Mouse (Mus musculus): ENCODE results near the gene Kcnn4.
A peak's percentile ranks its signal among the peaks of the same experiment; 100 is the strongest.

The Kcnn4 gene

DNA sequence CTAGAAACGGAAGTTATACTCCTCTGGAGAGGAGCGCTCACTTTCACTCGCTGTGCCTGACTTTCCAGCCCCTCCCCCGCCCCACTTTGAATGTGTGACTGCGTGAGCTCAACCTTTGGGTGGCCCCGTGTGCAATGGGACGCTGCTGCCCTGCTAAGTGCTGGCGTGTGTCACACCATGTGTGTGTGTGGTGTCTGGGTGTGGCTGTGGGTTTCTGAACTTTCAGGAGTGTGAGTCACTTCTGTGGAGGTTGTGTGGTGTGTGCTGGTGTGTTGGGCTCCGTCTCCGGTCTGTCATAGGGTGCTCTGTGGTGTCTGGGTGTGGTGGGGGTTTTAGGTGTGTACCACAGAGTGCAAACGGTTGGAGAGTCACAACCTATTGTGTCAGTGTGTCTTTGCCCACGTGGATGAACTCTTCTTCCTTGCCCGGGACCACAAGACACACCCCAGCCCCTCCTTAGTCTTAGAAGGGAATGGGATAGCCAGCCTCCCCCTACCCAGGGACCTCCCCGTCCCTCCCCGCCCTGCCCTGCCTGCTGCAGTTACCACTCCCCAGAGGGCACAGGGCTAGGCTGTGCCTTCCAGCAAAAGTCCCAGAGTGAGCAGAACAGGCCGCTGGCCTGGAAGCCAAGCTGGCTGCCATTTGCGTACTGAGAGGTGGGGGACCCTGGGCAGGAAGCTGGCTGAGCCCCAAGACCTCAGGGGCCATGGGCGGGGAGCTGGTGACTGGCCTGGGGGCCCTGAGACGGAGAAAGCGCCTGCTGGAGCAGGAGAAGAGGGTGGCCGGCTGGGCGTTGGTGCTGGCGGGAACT, at the start of gene Kcnn4:
Kcnn4 (plus strand) TSS at position 533 of the 811 bp plus-strand sequence.
- no peak for DNase-seq

- no peak for DNase-seq
These were observed 47.5 kb upstream of the Kcnn4 start for GRCm38 (mm10) chr7:24322593-24322992.

GRCm38 (mm10) chr7:24325197-24325596, 44.9 kb upstream of the Kcnn4 start:
- no peak for DNase-seq

DNA sequence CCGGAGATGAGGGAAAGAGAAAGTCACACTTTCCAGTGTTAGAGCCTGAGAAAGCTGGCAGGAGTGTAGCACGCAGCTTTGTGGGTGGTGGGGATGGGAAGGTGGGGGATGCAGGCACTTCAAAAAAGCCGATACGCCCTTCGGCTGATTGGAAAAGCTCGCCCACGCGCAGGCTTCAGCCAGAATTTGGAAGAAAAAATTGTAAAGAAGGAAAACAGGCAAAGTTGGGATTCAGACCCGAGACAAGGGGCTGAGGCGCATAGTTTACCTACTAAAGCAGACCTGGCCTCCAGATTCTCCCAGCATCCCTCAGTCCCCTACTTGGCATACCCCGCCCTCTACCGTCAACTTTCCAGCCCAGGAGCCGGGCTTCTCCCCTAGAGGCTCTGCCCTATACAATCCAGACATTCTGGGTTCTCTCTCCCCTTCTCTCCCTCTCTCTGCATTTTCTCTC, 44.4 kb upstream of the Kcnn4 start:
- no peak for DNase-seq

- DNase-seq, result no peak
These were observed 43.6 kb upstream of the Kcnn4 start for GRCm38 (mm10) chr7:24326273-24327135.

DNA sequence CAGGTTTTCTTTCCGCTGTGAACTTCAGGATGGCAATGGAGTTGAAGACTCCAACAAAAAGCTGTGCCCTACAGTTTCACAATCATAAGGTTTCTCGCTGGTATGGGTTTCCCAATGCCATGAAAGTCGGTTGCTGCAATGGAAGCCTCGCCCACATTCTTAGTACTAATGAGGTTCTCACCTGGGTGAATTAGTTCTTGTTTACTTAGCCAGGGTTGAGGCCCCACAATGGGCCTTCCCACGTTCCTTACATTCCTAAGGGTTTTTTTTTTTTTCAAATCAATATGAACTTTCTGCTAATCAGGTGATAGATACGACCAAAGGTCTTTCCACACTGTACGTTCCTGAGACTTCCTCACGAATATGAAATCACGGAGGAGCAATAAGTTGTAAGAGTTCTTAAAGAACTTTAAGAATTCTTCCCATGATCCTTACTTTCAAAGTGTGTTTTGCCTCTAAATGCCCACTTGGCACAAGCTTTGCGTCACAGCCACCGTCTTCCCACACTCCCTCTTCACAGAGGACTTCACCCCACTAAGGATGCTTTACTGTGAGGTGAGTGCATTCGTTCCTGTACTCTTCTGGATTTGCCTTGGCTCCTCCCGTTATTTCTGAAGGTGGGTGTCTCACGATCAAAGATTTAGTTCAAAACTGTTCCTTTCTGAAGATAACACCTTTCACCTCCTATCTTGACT, 42.6 kb upstream of the Kcnn4 start:
- DNase-seq, result no peak

- no peak for DNase-seq
These were observed 36.6 kb upstream of the Kcnn4 start, which contains the start of gene Tescl for GRCm38 (mm10) chr7:24333304-24333986. Gene Tescl (minus strand): TSS chr7:24333936.

GRCm38 (mm10) chr7:24335699-24336309, 34.3 kb upstream of the Kcnn4 start:
- DNase-seq, result peak; percentile 75

DNA sequence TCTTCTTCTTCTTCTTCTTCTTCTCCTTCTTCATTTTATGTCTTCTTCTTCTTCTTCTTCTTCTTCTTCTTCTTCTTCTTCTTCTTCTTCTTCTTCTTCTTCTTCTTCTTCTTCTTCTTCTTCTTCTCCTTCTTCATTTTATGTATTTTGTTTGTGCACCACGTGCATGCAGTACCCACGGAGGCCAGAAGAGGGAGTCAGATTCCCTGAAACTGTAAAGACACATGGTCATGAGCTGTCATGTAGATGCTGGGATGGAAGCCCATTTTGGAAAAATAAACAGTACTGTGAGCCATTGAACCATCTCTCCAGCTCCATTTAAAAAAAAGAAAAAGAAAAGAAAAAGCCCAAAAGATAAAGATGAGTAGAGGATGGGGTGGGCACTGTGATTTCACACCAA, 31.8 kb upstream of the Kcnn4 start:
- no peak for DNase-seq

GRCm38 (mm10) chr7:24343701-24344272, 26.3 kb upstream of the Kcnn4 start:
- no peak for DNase-seq

GRCm38 (mm10) chr7:24346444-24346843, 23.6 kb upstream of the Kcnn4 start:
- DNase-seq, result no peak

DNA sequence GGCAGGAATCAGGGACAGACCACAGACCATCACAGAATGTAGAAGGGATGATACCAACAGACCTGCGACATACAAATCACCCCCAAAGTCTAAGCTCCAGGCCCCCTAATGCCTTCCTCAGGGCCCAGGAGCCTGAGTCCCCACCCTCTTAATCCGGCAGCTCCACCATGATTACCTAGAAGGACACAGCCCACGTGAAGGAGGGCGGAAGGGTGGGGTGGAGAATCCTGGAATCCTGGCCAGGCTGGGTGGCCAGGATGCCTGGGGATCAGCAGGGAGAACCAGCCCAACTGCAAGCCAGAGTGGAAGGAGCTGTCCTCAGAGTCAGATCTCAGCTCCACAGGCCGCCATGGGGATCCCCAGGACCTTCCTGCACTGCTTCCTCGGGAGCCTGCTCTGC, 21.2 kb upstream of the Kcnn4 start, which contains the start of gene Lypd5:
Lypd5 (plus strand) TSS at position 301 of the 400 bp plus-strand sequence.
- DNase-seq, result no peak

GRCm38 (mm10) chr7:24355646-24356045, 14.4 kb upstream of the Kcnn4 start:
- no peak for DNase-seq

GRCm38 (mm10) chr7:24356081-24356480, 14.0 kb upstream of the Kcnn4 start:
- no peak for DNase-seq

- DNase-seq, result no peak
These were observed 12.2 kb upstream of the Kcnn4 start for GRCm38 (mm10) chr7:24357899-24358298.

- DNase-seq, result no peak
These were observed 10.8 kb upstream of the Kcnn4 start for GRCm38 (mm10) chr7:24359269-24359668.

GRCm38 (mm10) chr7:24361001-24361400, 9.1 kb upstream of the Kcnn4 start:
- no peak for DNase-seq

DNA sequence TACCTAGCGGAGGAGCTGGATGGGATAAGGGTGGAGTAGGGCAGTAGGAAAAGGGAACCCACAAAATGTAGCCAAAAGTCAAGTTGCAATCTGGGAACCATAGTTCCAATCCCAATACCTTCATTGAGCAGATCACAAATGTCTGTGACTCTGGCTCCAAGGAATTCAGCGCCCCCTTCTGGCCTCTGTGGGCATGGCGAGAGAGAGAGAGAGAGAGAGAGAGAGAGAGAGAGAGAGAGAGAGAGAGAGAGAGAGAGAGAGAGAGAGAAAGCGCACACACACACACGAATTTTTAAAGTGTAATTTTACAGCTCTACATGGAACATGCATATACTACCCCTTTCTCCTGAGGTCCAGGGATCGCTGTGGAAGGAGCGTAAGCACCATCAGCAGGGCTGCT, 6.8 kb upstream of the Kcnn4 start:
- DNase-seq, result no peak

- peak; percentile 81 for DNase-seq
These were observed 5.2 kb upstream of the Kcnn4 start for GRCm38 (mm10) chr7:24364827-24365226.

- DNase-seq, result no peak
These were observed 4.6 kb upstream of the Kcnn4 start for GRCm38 (mm10) chr7:24365258-24366014.

Data from cerebellum, adult 9-10 months (tissue).